Mouse (Mus musculus) cerebellum, postnatal 4 days (tissue): ENCODE results near the gene Olfr187.
"Not testable (repeated sequence)": the region's sequence is repeated elsewhere in the genome, so short reads cannot be mapped to it uniquely, and the experiment has no call there.

ENCODE experiments used
- DNase-seq, 2 experiments: peaks; one replicate each; pipeline ENCODE4 v3.0.0; 2022; ENCODE audit warnings: low spot score in 2 of 2, mixed read lengths in 1 of 2

Olfr187 gene

GRCm38 (mm10) chr16:59039710-59040109 lies at the start of gene Olfr187:
TSS of gene Olfr187 (minus strand) at chr16:59039767.
- no peak for DNase-seq

DNA sequence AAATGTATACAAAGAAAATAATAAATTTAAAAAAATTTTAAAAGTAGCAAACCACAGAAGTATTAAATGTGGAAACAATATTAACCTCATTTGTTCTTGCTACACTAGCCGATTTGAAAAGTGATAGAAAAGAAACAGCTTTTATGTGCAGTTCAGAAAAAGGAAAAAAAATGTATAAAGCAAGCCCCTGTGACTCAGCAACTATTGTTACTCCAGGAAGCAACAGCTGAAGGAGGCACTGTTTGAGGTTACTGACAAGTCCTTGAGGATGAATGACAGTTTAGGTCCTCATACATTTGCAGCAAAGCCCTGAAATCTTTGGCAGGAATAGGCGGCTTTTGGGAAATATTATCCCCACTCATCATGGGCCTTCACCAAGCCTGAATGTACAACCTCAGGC lies 41.5 kb upstream of the Olfr187 start:
- not testable (repeated sequence) for DNase-seq

DNA sequence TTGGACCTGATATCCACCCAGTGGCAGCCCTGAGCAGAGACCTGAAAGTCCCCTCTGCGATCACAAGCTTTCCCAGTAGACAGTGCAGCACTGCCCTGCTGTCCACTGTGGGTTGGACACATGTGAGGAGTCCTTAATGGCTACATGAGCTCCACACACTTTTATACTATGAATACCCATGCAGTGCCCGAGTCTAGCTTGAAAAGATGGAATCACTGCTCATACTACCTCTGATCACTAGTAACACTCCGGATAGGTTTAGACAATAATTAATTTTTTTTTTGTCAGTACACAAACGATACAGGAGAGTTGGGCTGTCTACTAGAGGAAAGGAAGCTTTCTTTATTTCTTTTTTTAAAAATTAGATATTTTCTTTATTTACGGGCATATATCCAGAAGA lies 38.3 kb upstream of the Olfr187 start, which contains the start of gene Olfr190:
Olfr190 (minus strand) TSS at position 101 of the 400 bp plus-strand sequence.
- DNase-seq, result no peak

DNA sequence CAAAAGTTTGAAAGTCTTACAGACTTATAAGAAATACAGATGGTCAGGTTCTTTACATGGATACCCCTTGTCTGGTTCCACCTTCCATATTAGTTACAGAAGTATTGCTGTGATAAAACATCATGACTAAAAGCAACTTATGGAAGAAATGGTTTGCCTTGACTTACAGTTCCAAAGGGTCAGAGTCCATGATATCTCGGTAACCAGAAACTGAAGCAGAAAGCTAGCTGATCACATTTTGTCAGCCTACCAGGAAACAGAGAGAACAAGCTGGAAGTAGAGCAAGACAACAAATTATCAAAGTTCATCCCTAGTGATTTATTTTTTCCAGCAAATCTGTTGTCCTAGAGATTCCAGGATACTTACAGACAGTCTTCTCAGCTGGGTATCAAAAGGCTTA lies 34.0 kb upstream of the Olfr187 start:
- no peak for DNase-seq

- DNase-seq, result no peak
Observed at GRCm38 (mm10) chr16:59071755-59072154, 32.2 kb upstream of the Olfr187 start.

- DNase-seq, result not testable (repeated sequence)
Observed at GRCm38 (mm10) chr16:59062411-59062810, 22.8 kb upstream of the Olfr187 start.

- not testable (repeated sequence) for DNase-seq
Observed at GRCm38 (mm10) chr16:59049286-59049685, 9.7 kb upstream of the Olfr187 start.

DNA sequence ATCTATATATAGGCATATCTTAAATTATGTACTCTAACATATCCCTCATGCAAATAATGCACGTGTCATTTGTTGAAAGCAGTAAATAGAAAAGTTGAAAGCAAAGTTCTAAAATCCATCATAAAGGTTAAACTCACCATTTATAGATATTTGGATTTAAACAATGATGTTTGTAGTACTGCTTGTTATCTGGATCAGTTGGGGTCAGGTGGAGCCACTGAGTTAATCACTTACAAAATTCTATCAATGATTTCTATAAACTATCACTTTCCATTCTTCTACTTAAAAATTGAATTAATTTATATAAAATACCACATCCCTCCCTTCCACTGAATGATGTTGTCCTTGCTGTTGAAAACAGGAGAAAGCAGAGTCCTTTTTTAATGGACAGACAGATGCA lies 9.3 kb upstream of the Olfr187 start:
- no peak for DNase-seq

DNA sequence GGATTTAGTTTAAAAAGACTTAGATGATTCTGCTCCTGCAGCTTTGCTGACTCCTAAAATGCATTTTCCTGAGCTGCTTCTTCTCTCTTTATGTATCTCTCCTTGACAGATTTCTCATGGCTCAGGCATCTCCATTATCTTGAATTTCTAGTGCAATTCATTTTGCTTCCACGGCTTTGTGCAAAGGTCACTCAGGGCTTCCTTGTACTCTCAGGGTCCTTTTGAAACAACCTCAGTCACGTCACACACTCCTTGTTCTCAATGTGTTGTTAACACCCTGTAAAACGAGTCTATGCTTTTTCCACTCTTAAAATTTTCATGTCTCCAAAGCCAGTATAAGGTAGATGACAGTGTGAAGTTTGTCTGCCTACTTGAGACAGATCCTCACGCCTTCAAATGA lies 8.0 kb upstream of the Olfr187 start:
- no peak for DNase-seq

- DNase-seq, result no peak
Observed at GRCm38 (mm10) chr16:59045835-59046234, 6.3 kb upstream of the Olfr187 start.

GRCm38 (mm10) chr16:59030191-59030590 lies 9.4 kb downstream of the Olfr187 start, which contains the start of gene Olfr186:
TSS of gene Olfr186 (minus strand) at chr16:59030291.
- DNase-seq, result no peak

- no peak for DNase-seq
Observed at GRCm38 (mm10) chr16:59013357-59014018, 26.1 kb downstream of the Olfr187 start.

DNA sequence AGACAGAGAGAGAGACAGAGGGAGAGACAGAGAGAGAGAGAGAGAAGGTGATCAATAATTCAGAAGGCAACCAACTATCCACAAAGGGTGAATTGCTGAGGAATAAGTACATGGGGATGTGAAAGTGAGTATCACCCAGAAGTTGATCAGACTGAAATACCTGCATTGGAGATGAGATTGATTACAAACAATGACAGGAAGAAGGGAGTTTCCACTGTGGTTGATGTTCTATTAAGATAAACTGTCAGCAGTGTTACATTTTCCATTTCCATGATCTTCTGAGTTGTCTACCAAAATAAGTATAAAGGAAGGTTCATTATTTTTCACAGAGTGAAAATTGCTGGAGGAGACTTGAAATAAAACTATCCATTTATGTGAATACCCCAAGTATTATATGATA lies 32.4 kb downstream of the Olfr187 start:
- DNase-seq, result no peak

- no peak for DNase-seq
Observed at GRCm38 (mm10) chr16:58995057-58995456, 44.5 kb downstream of the Olfr187 start, which contains the start of gene Olfr183. TSS of gene Olfr183 (plus strand) at chr16:58995357.
